Mouse (Mus musculus) granulocyte monocyte progenitor cell, adult 5-6 weeks (primary cell): ENCODE measurements at regions not wholly inside any gene's neighbourhood (a gene's known extent, or its start where the extent isn't known, plus 50 kb on each side); places are given as distances from the start of the nearest gene placed in this dataset.
A peak's percentile ranks its signal among the peaks of the same experiment; 100 is the strongest.

ENCODE experiments used
- ATAC-seq: replicated peaks from 2 replicates; pipeline ENCODE4 v1.8.0; 2016; ENCODE audit warnings: mild to moderate bottlenecking, moderate TSS enrichment, inconsistent platforms; ENCODE audit not compliant: poor library complexity, severe bottlenecking

DNA sequence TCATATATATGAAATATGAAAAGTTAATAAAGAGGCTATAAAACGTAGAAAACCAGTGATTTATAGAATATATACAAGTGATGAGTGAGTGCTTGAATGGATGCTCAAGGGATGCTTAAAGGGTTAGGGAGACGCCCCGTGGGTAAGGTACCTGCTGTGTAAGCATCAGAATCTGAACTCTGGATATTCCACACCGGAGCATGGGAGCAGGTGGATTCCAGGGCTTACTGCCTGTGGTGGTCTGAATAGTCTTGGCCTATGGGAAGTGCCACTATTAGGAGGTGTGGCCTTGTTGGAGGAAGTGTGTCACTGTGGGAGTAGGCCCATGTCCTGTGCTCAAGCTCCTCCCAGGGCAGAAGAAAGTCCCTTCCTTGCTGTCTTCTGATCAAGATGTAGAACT, 257.4 kb downstream of the Bcl11a start:
- no peak for ATAC-seq

DNA sequence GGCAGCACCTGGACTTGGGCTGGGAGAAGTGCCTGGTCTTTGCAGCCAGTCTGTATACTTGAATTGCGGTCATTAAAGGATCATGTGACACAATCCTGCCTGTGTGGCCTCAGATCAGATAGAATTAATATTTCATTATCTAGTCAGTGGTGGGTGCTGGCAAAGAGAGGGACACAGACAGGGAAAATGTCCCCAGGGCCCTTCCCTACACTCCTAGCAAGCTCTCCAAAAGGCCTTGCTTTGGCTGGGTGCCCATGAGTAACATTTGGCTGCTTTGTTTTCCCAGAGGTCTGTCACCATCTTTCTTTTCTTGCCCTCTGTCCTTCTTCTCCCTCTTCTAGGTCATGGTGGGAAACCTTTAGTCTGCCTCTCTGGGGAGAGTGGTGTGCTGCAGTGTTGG, 260.3 kb downstream of the Bcl11a start:
- ATAC-seq: no peak

GRCm38 (mm10) chr11:24339061-24339460, 261.2 kb downstream of the Bcl11a start:
- peak; percentile 39; the same call in 1 of the 2 replicates for ATAC-seq

GRCm38 (mm10) chr11:24340677-24341076, 262.8 kb downstream of the Bcl11a start:
- ATAC-seq: peak; percentile 37

DNA sequence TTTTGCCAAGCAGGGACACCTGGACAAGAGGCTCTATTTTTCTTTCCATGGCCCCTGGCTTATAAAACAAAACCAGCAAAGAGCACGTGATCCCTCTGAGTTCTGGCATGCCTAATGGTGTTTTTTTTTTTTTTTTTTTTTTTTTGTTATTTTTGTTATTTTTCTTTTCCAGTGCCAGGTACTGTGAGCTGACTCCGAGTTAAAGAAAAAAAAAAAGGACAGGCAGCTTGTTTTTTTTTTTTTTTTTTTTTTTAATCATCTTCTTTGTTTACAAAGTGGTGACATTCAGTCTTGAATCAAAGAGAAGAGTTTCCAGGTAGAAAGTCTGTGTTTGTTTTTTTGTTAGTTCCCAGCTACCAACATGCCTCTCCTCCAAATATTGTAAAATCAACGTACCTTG, 263.8 kb downstream of the Bcl11a start:
- no peak for ATAC-seq

- no peak for ATAC-seq
Measured at GRCm38 (mm10) chr11:24342176-24342575, 264.3 kb downstream of the Bcl11a start.

- no peak for ATAC-seq
Measured at GRCm38 (mm10) chr11:24342732-24343131, 264.9 kb downstream of the Bcl11a start.

GRCm38 (mm10) chr11:24347225-24347624, 269.4 kb downstream of the Bcl11a start:
- no peak for ATAC-seq

GRCm38 (mm10) chr11:24348741-24349140, 270.9 kb downstream of the Bcl11a start:
- ATAC-seq: no peak

- no peak for ATAC-seq
Measured at GRCm38 (mm10) chr11:24349967-24350643, 272.2 kb downstream of the Bcl11a start.

DNA sequence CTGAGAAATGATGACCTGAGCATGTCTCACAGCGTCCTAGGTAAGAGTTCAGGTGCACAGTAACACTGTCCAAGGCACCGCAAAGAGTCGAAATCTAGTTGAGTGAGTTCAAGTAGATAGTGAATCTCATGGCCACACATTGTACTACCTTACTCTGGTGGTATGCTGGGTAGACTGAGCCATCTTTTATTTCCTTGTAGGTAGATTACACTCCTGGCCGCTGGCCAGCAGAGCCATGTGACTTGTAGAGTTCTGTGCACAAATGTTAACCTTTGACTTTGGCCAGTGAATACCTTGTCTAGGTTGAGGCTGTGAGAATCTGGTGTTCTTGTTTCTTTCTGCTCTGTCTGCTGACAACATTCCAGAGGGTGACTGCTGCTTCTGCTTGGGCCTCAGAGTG, 273.0 kb downstream of the Bcl11a start:
- no peak for ATAC-seq

DNA sequence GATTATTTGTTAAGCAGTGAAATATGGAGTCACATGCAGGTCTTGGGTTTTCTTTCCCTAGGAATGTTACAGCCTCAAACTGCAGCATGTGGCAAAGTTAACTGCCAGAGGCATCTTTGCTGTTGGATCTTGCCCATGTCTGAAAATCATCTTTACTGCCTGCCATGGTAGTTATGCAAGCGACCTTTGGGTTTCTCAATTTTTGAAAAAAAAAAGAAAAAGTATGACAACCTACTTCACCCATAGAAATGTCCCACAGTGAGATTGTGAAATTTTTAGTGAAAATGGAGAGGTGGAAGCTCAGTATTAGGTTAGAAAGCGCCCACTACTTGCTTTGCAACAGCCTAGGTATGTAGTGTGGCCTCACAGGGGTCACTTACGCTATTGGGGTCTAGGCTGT, 274.2 kb downstream of the Bcl11a start:
- peak; percentile 88 for ATAC-seq

DNA sequence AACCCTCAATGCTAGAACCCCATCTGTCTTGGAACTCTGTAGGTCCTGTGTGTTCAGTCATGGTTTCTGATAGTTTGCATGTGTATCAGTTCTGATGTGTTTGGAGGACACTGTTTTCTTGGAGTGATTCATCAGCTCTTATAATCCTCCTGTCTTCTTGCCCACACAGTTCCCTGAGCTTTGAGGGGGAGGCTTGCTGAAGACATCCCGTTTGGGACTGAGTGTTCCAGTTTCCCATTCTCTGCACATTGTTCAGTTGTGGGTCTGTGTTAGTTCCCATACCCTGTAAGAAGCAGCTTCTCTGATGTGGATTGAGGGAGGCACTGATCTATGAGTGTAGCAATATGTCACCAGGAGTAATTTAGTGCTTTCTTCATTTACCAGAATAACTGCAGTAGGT, 275.2 kb downstream of the Bcl11a start:
- 0 out of 2 replicates have a peak, but pooled peaks have one; percentile 11 for ATAC-seq

- peak; percentile 84 for ATAC-seq
Measured at GRCm38 (mm10) chr11:24357388-24357787, 279.5 kb downstream of the Bcl11a start.

- ATAC-seq: peak; percentile 38
Measured at GRCm38 (mm10) chr11:24359086-24359485, 281.2 kb downstream of the Bcl11a start.

- peak; percentile 57 for ATAC-seq
Measured at GRCm38 (mm10) chr11:24361998-24362687, 284.3 kb downstream of the Bcl11a start.

DNA sequence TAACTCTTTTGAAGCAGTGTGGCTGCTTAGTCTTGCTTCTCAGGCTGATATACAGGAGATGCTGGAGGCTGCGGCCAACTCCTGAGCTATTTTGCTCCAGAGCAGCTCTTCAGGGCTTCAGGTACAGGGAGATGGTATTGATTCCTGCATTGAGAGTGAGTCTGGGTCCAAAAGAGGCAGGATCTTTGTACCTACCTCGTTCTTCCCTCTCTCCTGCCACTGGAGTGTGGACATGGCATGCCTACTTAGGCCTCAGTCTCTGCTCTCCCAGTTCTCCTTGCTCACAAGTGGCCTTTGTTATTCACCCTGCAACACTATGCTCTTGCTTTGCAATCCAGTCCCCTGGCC, 284.8 kb downstream of the Bcl11a start:
- no peak for ATAC-seq

- ATAC-seq: no peak
Measured at GRCm38 (mm10) chr11:24363418-24364364, 285.8 kb downstream of the Bcl11a start.

- peak; percentile 67 for ATAC-seq
Measured at GRCm38 (mm10) chr11:24370198-24370860, 292.5 kb downstream of the Bcl11a start.

DNA sequence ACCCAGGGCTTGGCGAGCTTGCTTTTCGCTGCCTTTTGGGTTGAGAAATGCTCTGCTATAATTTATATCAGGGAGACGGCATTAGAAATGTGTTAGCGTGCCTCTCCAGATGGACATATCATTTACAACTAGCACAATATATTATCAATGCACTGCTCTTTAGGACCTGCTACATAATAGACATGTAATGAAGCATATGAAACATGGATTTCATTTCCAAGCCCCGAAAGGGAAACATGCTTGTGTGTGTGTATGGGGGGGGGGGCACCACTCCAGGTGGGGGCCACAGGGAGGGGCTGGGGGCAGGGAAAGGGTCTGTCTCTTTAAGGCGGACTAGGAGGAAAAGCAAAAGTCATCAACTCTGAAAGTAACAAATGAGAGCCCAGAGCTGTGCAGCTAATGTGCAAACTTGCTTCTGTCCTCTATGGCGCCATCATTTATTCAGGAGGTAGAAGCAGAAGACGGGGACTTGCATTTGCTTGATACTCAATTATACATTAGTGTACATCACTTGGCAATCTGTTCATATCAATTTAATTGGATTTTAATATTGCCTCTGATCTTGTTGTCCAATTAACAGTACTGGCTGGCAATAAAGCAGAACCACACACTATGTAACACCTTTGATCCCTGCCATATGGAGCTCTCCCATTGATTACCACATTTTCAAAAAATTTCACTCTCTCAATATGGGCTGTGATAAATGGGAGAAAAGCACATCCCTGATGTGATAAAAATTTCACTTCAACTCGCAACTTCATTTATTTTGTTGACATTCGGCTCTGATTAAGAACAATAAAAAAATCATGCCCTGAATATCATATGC, 293.2 kb downstream of the Bcl11a start:
- ATAC-seq: no peak
